Mouse (Mus musculus) mammary gland, adult 2 months (tissue): ENCODE data around the gene Robo1. TPM values are rescaled to one million over a fixed set of nuclear protein-coding genes. Genes with fewer than 3 reads are reported as not detected.

Source experiments
- polyA plus RNA-seq: library from polyadenylated mRNA; depleted of rRNA; stranded (reverse); fragments of >200 nt; gene quantifications from 2 replicates; pipeline ENCODE4 v1.2.3, GENCODE M21; 2012; ENCODE audit warnings: low replicate concordance; rRNA removed

The Robo1 gene
- 2.9 and 4.5 TPM in 2 replicates for polyA plus RNA-seq

GRCm38 (mm10) chr16:72307537-72308330, at the start of gene Robo1:
Gene Robo1 (plus strand): TSS chr16:72308306.

